Mouse (Mus musculus) kidney, embryonic 15.5 days (tissue): ENCODE measurements around the gene Cbln3. TPM values are rescaled to one million over a fixed set of nuclear protein-coding genes. Genes with fewer than 3 reads are reported as not detected.

Experiments
- ATAC-seq: fragments of 200-750 bp; cut with Nextera tagmentation; replicated peaks from 2 replicates; pipeline ENCODE4 v1.8.0; 2017; ENCODE audit warnings: moderate TSS enrichment; ENCODE audit not compliant: low FRiP score
- H3K27ac ChIP-seq: fragments of 300-500 bp; sonication (generic); 2 replicates; pipeline ENCODE4 v1.5.1; 2015; ENCODE audit warnings: mild to moderate bottlenecking, inconsistent platforms
- H3K27me3 ChIP-seq: fragments of 300-500 bp; sonication (generic); 2 replicates; pipeline ENCODE4 v1.6.1; 2015; ENCODE audit warnings: inconsistent platforms
- H3K36me3 ChIP-seq: fragments of 300-500 bp; sonication (generic); 2 replicates; pipeline ENCODE4 v1.6.1; 2015; ENCODE audit warnings: inconsistent platforms
- H3K4me1 ChIP-seq: fragments of 300-500 bp; sonication (generic); 2 replicates; pipeline ENCODE4 v1.6.1; 2015; ENCODE audit warnings: inconsistent platforms
- H3K4me2 ChIP-seq: fragments of 300-500 bp; sonication (generic); 2 replicates; pipeline ENCODE4 v1.6.1; 2015; ENCODE audit warnings: moderate library complexity, mild to moderate bottlenecking, inconsistent platforms
- H3K4me3 ChIP-seq: fragments of 300-500 bp; sonication (generic); replicated peaks from 2 replicates; pipeline ENCODE4 v1.5.1; 2015; ENCODE audit warnings: mild to moderate bottlenecking, inconsistent platforms
- H3K9ac ChIP-seq: fragments of 300-500 bp; sonication (generic); 2 replicates; pipeline ENCODE4 v1.6.1; 2015; ENCODE audit warnings: mild to moderate bottlenecking, inconsistent platforms
- H3K9me3 ChIP-seq: fragments of 300-500 bp; sonication (generic); replicated peaks from 2 replicates; pipeline ENCODE4 v1.6.1; 2016; ENCODE audit warnings: inconsistent platforms
- WGBS: fragments of 180-500 bp; shearing (Covaris S2); methylation state at CpG from one replicate; pipeline ENCODE4 v1.1.7; 2015; ENCODE audit warnings: mixed read lengths; 5-methylcytosine and 5-hydroxymethylcytosine counted together
- polyA plus RNA-seq: library from polyadenylated mRNA; unstranded; fragments of >200 nt; fragmentation: Nextera tagmentation; extraction: Ambion mirVana; gene quantifications from 2 replicates; pipeline ENCODE4 v1.2.1, GENCODE M21; 2015

The Cbln3 gene
- polyA plus RNA-seq, 1 experiment from 2014 or later: 0.65 TPM

- peaks cover 3% of the 10 kb centered on the region for H3K36me3 ChIP-seq
- ATAC-seq: no peak; the same call in 1 of the 2 replicates
- H3K9me3 ChIP-seq: no peaks in the 10 kb centered on the region
- H3K4me1 ChIP-seq: peaks cover 29% of the 10 kb centered on the region
- 9% methylated on average over 14 of the region's 14 CpGs for WGBS
- no peak overlapping the region for H3K9ac ChIP-seq
- peak overlapping the region; percentile 45 for H3K4me2 ChIP-seq
- H3K4me3 ChIP-seq: no peak overlapping the region; the same call in 1 of the 2 replicates
- H3K27ac ChIP-seq: peak overlapping the region; percentile 24; the same call in 1 of the 2 replicates
- H3K27me3 ChIP-seq: no peaks in the 10 kb centered on the region
Measured at GRCm38 (mm10) chr14:55877469-55878315, 6.5 kb downstream of the Cbln3 start.

GRCm38 (mm10) chr14:55873714-55874683 lies 10.2 kb downstream of the Cbln3 start:
- 13% methylated on average over 30 of the region's 30 CpGs for WGBS

GRCm38 (mm10) chr14:55873242-55873713 lies 10.9 kb downstream of the Cbln3 start:
- Histone ChIP-seq H3K4me3 (no peak overlapping the region), H3K4me1 (peaks cover 24% of the 10 kb centered on the region), H3K36me3 (peaks cover 47% of the 10 kb centered on the region), H3K9ac (0 out of 2 replicates have a peak overlapping the region, but pooled peaks have one; percentile 4), H3K27me3 (no peaks in the 10 kb centered on the region), H3K4me2 (peak overlapping the region; percentile 50), H3K27ac (0 out of 2 replicates have a peak overlapping the region, but pooled peaks have one; percentile 66), H3K9me3 (no peaks in the 10 kb centered on the region)
- WGBS: 85% methylated on average over 8 of the region's 8 CpGs
- no peak for ATAC-seq

More at GRCm38 (mm10) chr14:55873714-55874683, 10.2 kb downstream of the Cbln3 start:
- Histone ChIP-seq H3K9ac (0 out of 2 replicates have a peak overlapping the region, but pooled peaks have one; percentile 4), H3K4me1 (peaks cover 29% of the 10 kb centered on the region), H3K36me3 (peaks cover 40% of the 10 kb centered on the region), H3K4me3 (0 out of 2 replicates have a peak overlapping the region, but pooled peaks have one; percentile 20), H3K9me3 (no peaks in the 10 kb centered on the region), H3K27ac (peak overlapping the region; percentile 66), H3K27me3 (no peaks in the 10 kb centered on the region), H3K4me2 (peak overlapping the region; percentile 50)
- peak; percentile 48; the same call in 1 of the 2 replicates for ATAC-seq

- H3K36me3 ChIP-seq: peaks cover 54% of the 10 kb centered on the region
- no peaks in the 10 kb centered on the region for H3K27me3 ChIP-seq
- H3K4me3 ChIP-seq: no peak overlapping the region
- ATAC-seq: no peak
- no peak overlapping the region for H3K4me2 ChIP-seq
- H3K4me1 ChIP-seq: peaks cover 16% of the 10 kb centered on the region
- 90% methylated on average over 17 of the region's 17 CpGs for WGBS
- no peak overlapping the region for H3K27ac ChIP-seq
- no peak overlapping the region for H3K9ac ChIP-seq
- no peaks in the 10 kb centered on the region for H3K9me3 ChIP-seq
Measured at GRCm38 (mm10) chr14:55872551-55872950, 11.6 kb downstream of the Cbln3 start.

- peaks cover 59% of the 10 kb centered on the region for H3K36me3 ChIP-seq
- no peaks in the 10 kb centered on the region for H3K9me3 ChIP-seq
- no peak overlapping the region for H3K4me2 ChIP-seq
- H3K27me3 ChIP-seq: no peaks in the 10 kb centered on the region
- no peak for ATAC-seq
- H3K9ac ChIP-seq: no peak overlapping the region
- H3K4me3 ChIP-seq: no peak overlapping the region
- no peak overlapping the region for H3K27ac ChIP-seq
- WGBS: 88% methylated on average over 12 of the region's 12 CpGs
- peaks cover 13% of the 10 kb centered on the region for H3K4me1 ChIP-seq
Measured at GRCm38 (mm10) chr14:55872039-55872438, 12.2 kb downstream of the Cbln3 start.

GRCm38 (mm10) chr14:55869538-55869937 lies 14.7 kb downstream of the Cbln3 start:
- H3K4me2 ChIP-seq: no peak overlapping the region
- 95% methylated on average over 6 of the region's 6 CpGs for WGBS
- H3K27me3 ChIP-seq: no peaks in the 10 kb centered on the region
- ATAC-seq: no peak
- H3K4me3 ChIP-seq: no peak overlapping the region
- no peak overlapping the region for H3K9ac ChIP-seq
- no peak overlapping the region for H3K27ac ChIP-seq
- H3K4me1 ChIP-seq: peaks cover 13% of the 10 kb centered on the region
- peaks cover 84% of the 10 kb centered on the region for H3K36me3 ChIP-seq
- no peaks in the 10 kb centered on the region for H3K9me3 ChIP-seq

GRCm38 (mm10) chr14:55868230-55869026 lies 15.8 kb downstream of the Cbln3 start:
- H3K27me3 ChIP-seq: no peaks in the 10 kb centered on the region
- no peaks in the 10 kb centered on the region for H3K9me3 ChIP-seq
- no peak overlapping the region for H3K27ac ChIP-seq
- H3K36me3 ChIP-seq: peaks cover 95% of the 10 kb centered on the region
- H3K4me2 ChIP-seq: no peak overlapping the region
- H3K4me3 ChIP-seq: no peak overlapping the region
- H3K9ac ChIP-seq: no peak overlapping the region
- WGBS: 81% methylated on average over 14 of the region's 14 CpGs
- H3K4me1 ChIP-seq: peaks cover 9% of the 10 kb centered on the region
- ATAC-seq: no peak

GRCm38 (mm10) chr14:55866962-55867361 lies 17.2 kb downstream of the Cbln3 start:
- WGBS: 38% methylated on average over 4 of the region's 4 CpGs
- Histone ChIP-seq H3K4me2 (no peak overlapping the region), H3K27ac (no peak overlapping the region), H3K36me3 (peaks cover 94% of the 10 kb centered on the region), H3K9me3 (no peaks in the 10 kb centered on the region), H3K27me3 (no peaks in the 10 kb centered on the region), H3K9ac (no peak overlapping the region), H3K4me1 (peaks cover 18% of the 10 kb centered on the region), H3K4me3 (no peak overlapping the region)
- ATAC-seq: no peak

GRCm38 (mm10) chr14:55863773-55864172 lies 20.4 kb downstream of the Cbln3 start:
- ATAC-seq: peak; percentile 71; the same call in 1 of the 2 replicates
- H3K9me3 ChIP-seq: no peaks in the 10 kb centered on the region
- no peak overlapping the region for H3K4me3 ChIP-seq
- 27% methylated on average over 7 of the region's 7 CpGs for WGBS
- H3K27me3 ChIP-seq: no peaks in the 10 kb centered on the region
- H3K36me3 ChIP-seq: peaks cover 67% of the 10 kb centered on the region
- H3K4me1 ChIP-seq: peaks cover 36% of the 10 kb centered on the region
- H3K27ac ChIP-seq: 0 out of 2 replicates have a peak overlapping the region, but pooled peaks have one; percentile 37
- H3K9ac ChIP-seq: no peak overlapping the region
- H3K4me2 ChIP-seq: no peak overlapping the region

GRCm38 (mm10) chr14:55862970-55863369 lies 21.2 kb downstream of the Cbln3 start:
- H3K27ac ChIP-seq: no peak overlapping the region
- no peak overlapping the region for H3K4me2 ChIP-seq
- H3K4me1 ChIP-seq: peaks cover 41% of the 10 kb centered on the region
- H3K9me3 ChIP-seq: no peaks in the 10 kb centered on the region
- ATAC-seq: no peak
- WGBS: 92% methylated on average over 10 of the region's 10 CpGs
- H3K27me3 ChIP-seq: no peaks in the 10 kb centered on the region
- H3K36me3 ChIP-seq: peaks cover 62% of the 10 kb centered on the region
- no peak overlapping the region for H3K9ac ChIP-seq
- no peak overlapping the region for H3K4me3 ChIP-seq

GRCm38 (mm10) chr14:55862186-55862585 lies 22.0 kb downstream of the Cbln3 start:
- Histone ChIP-seq H3K27ac (no peak overlapping the region), H3K27me3 (no peaks in the 10 kb centered on the region), H3K4me3 (no peak overlapping the region), H3K4me1 (peaks cover 49% of the 10 kb centered on the region), H3K4me2 (no peak overlapping the region), H3K9me3 (no peaks in the 10 kb centered on the region), H3K9ac (no peak overlapping the region), H3K36me3 (peaks cover 62% of the 10 kb centered on the region)
- ATAC-seq: no peak
- WGBS: 65% methylated on average over 6 of the region's 6 CpGs
